Comparison of ENCODE assay signal across 8 mouse cellular contexts in genomic region chr6:125377582-125378451, GRCm38 (mm10). TPM values are rescaled to one million over a fixed set of nuclear protein-coding genes. Genes with fewer than 3 reads are reported as not detected.
DNase-seq lines count a peak whose midpoint lies in the region; ATAC-seq lines count a peak whose summit lies in the region.

No protein-coding gene starts in this region.

- ATAC-seq in midbrain, embryonic 16.5 days, result no peak
- 0 out of 2 replicates have a peak, but pooled peaks have one; percentile 11 for ATAC-seq in heart, embryonic 14.5 days (ENCODE audit: insufficient number of reproducible peaks, insufficient read depth, low FRiP score, low read depth)
- ATAC-seq in midbrain, embryonic 15.5 days (replicated peaks), result 0 out of 2 replicates have a peak, but pooled peaks have one; percentile 30
- ATAC-seq in erythroblast, adult 5-6 weeks (replicated peaks; ENCODE audit: low FRiP score, poor library complexity, severe bottlenecking), result no peak

- H3K36me3 ChIP-seq in midbrain, embryonic 10.5 days, result no peaks in the 10 kb centered on the region
- H3K36me3 ChIP-seq in midbrain, embryonic 16.5 days (ENCODE audit: control insufficient read depth, insufficient read depth, low read length), result no peaks in the 10 kb centered on the region
- no peaks in the 10 kb centered on the region for H3K36me3 ChIP-seq in heart, embryonic 14.5 days (ENCODE audit: control insufficient read depth, insufficient read depth, low read length)
- no peaks in the 10 kb centered on the region for H3K36me3 ChIP-seq in limb, embryonic 10.5 days
- H3K36me3 ChIP-seq in midbrain, embryonic 15.5 days (replicated peaks), result no peaks in the 10 kb centered on the region

- H3K4me1 ChIP-seq in midbrain, embryonic 10.5 days, result peaks cover 37% of the 10 kb centered on the region
- peaks cover 10% of the 10 kb centered on the region for H3K4me1 ChIP-seq in midbrain, embryonic 16.5 days (ENCODE audit: control insufficient read depth, insufficient read depth, low read length)
- peaks cover 16 to 18% of the 10 kb centered on the region in 2 experiments for H3K4me1 ChIP-seq in heart, embryonic 14.5 days (ENCODE audit: control insufficient read depth in 2 of 2, insufficient read depth in 2 of 2, low read length in 2 of 2)
- peaks cover 32% of the 10 kb centered on the region for H3K4me1 ChIP-seq in limb, embryonic 10.5 days
- peaks cover 18% of the 10 kb centered on the region for H3K4me1 ChIP-seq in midbrain, embryonic 15.5 days

- no peak overlapping the region for H3K4me2 ChIP-seq in midbrain, embryonic 16.5 days (ENCODE audit: low read length)
- H3K4me2 ChIP-seq in heart, embryonic 14.5 days (ENCODE audit: low read length), result no peak overlapping the region; the same call in 1 of the 2 replicates
- no peak overlapping the region for H3K4me2 ChIP-seq in midbrain, embryonic 15.5 days

- peak; percentile 45 for DNase-seq in midbrain, embryonic 10.5 days (ENCODE audit: low spot score)
- peak; percentile 65 for DNase-seq in c-Kit-positive CD71-negative TER-119-negative erythroid progenitor cells, embryonic 14.5 days (ENCODE audit: low read depth)
- no peak for DNase-seq in limb, embryonic 10.5 days (ENCODE audit: low spot score)
- DNase-seq in cerebellum, adult 18-20 months, result no peak

- no peaks in the 10 kb centered on the region for H3K9me3 ChIP-seq in midbrain, embryonic 10.5 days (replicated peaks)
- no peaks in the 10 kb centered on the region for H3K9me3 ChIP-seq in midbrain, embryonic 16.5 days (replicated peaks; ENCODE audit: control insufficient read depth, low read length, poor library complexity, severe bottlenecking)
- no peaks in the 10 kb centered on the region for H3K9me3 ChIP-seq in heart, embryonic 14.5 days (ENCODE audit: control insufficient read depth, low read length)
- no peaks in the 10 kb centered on the region for H3K9me3 ChIP-seq in limb, embryonic 10.5 days (replicated peaks)
- H3K9me3 ChIP-seq in midbrain, embryonic 15.5 days, result no peaks in the 10 kb centered on the region

- H3K27ac ChIP-seq in midbrain, embryonic 10.5 days (replicated peaks), result peak overlapping the region; percentile 23; the same call in 1 of the 2 replicates
- H3K27ac ChIP-seq in midbrain, embryonic 16.5 days (ENCODE audit: low read length), result no peak overlapping the region
- no peak overlapping the region for H3K27ac ChIP-seq in heart, embryonic 14.5 days (replicated peaks in 1 of 2; ENCODE audit: control insufficient read depth in 1 of 2, insufficient read depth in 1 of 2, low read depth in 2 of 2, low read length in 2 of 2)
- peak overlapping the region; percentile 12; the same call in 1 of the 2 replicates for H3K27ac ChIP-seq in limb, embryonic 10.5 days
- no peak overlapping the region for H3K27ac ChIP-seq in midbrain, embryonic 15.5 days

- H3K27me3 ChIP-seq in midbrain, embryonic 10.5 days (ENCODE audit: low read depth, poor library complexity, severe bottlenecking), result peaks cover 88% of the 10 kb centered on the region
- H3K27me3 ChIP-seq in midbrain, embryonic 16.5 days (ENCODE audit: control insufficient read depth, insufficient read depth, low read depth, low read length), result peaks cover 42% of the 10 kb centered on the region
- peaks cover 70% of the 10 kb centered on the region for H3K27me3 ChIP-seq in heart, embryonic 14.5 days (ENCODE audit: control insufficient read depth, insufficient read depth, low read length)
- H3K27me3 ChIP-seq in limb, embryonic 10.5 days (ENCODE audit: low read depth, poor library complexity, severe bottlenecking), result peaks cover 80% of the 10 kb centered on the region
- H3K27me3 ChIP-seq in midbrain, embryonic 15.5 days (replicated peaks), result peaks cover 52% of the 10 kb centered on the region

- H3K4me3 ChIP-seq in midbrain, embryonic 10.5 days, result peak overlapping the region; percentile 35
- H3K4me3 ChIP-seq in midbrain, embryonic 16.5 days (ENCODE audit: low read depth, low read length), result no peak overlapping the region
- H3K4me3 ChIP-seq in heart, embryonic 14.5 days (ENCODE audit: control insufficient read depth in 1 of 2, insufficient read depth in 1 of 2, low read depth in 1 of 2, low read length in 2 of 2), result no peak overlapping the region
- no peak overlapping the region for H3K4me3 ChIP-seq in limb, embryonic 10.5 days
- H3K4me3 ChIP-seq in midbrain, embryonic 15.5 days, result no peak overlapping the region

- 37% methylated on average over 16 of the region's 16 CpGs for WGBS in midbrain, embryonic 10.5 days
- WGBS in midbrain, embryonic 16.5 days, result 35% methylated on average over 16 of the region's 16 CpGs
- 35% methylated on average over 16 of the region's 16 CpGs for WGBS in heart, embryonic 14.5 days
- WGBS in limb, embryonic 10.5 days, result 35% methylated on average over 16 of the region's 16 CpGs
- 34% methylated on average over 16 of the region's 16 CpGs for WGBS in midbrain, embryonic 15.5 days

- no peak overlapping the region for H3K9ac ChIP-seq in midbrain, embryonic 16.5 days (ENCODE audit: low read depth, low read length)
- no peak overlapping the region for H3K9ac ChIP-seq in heart, embryonic 14.5 days (ENCODE audit: low read length)
- H3K9ac ChIP-seq in midbrain, embryonic 15.5 days, result no peak overlapping the region

RNA-seq across cellular contexts. Expression of gene Plekhg6, which starts 2.8 kb away (rescaled TPM):
- polyA plus RNA-seq in midbrain, embryonic 10.5 days (2016; fragmentation: Nextera tagmentation; extraction: Ambion mirVana), result 0.12 and 0.15 TPM in 2 replicates
- polyA plus RNA-seq in midbrain, embryonic 16.5 days (2015; fragmentation: Nextera tagmentation; extraction: Ambion mirVana), result 0.20 and 0.44 TPM in 2 replicates
- 0.05 TPM in 1 of 2 replicates, not detected in the other for polyA plus RNA-seq in heart, embryonic 14.5 days (2014; fragmentation: Nextera tagmentation; extraction: Ambion mirVana)
- polyA plus RNA-seq in limb, embryonic 10.5 days (2016; fragmentation: Nextera tagmentation; extraction: Ambion mirVana), result 0.26 and 0.33 TPM in 2 replicates
- polyA plus RNA-seq in midbrain, embryonic 15.5 days (2015; fragmentation: Nextera tagmentation; extraction: Ambion mirVana), result 0.23 and 0.32 TPM in 2 replicates
- not detected in 2 replicates for total RNA-seq in erythroblast, adult 5-6 weeks (2015; ENCODE audit: low replicate concordance)
- not detected in 2 replicates for total RNA-seq in erythroblast, adult 5-6 weeks (2017; ENCODE audit: low replicate concordance)

RNA-seq across cellular contexts. Expression of gene Tnfrsf1a, which starts 28.7 kb away (rescaled TPM):
- polyA plus RNA-seq in midbrain, embryonic 10.5 days (2016; fragmentation: Nextera tagmentation; extraction: Ambion mirVana), result 21.7 and 24.5 TPM in 2 replicates
- 11.0 and 11.2 TPM in 2 replicates for polyA plus RNA-seq in midbrain, embryonic 16.5 days (2015; fragmentation: Nextera tagmentation; extraction: Ambion mirVana)
- polyA plus RNA-seq in heart, embryonic 14.5 days (2014; fragmentation: Nextera tagmentation; extraction: Ambion mirVana), result 41.4 and 43.5 TPM in 2 replicates
- 41.8 and 43.6 TPM in 2 replicates for polyA plus RNA-seq in limb, embryonic 10.5 days (2016; fragmentation: Nextera tagmentation; extraction: Ambion mirVana)
- 11.6 and 14.6 TPM in 2 replicates for polyA plus RNA-seq in midbrain, embryonic 15.5 days (2015; fragmentation: Nextera tagmentation; extraction: Ambion mirVana)
- total RNA-seq in erythroblast, adult 5-6 weeks (2015; ENCODE audit: low replicate concordance), result 18.8 and 24.8 TPM in 2 replicates
- total RNA-seq in erythroblast, adult 5-6 weeks (2017; ENCODE audit: low replicate concordance), result 7.2 and 13.8 TPM in 2 replicates

RNA-seq across cellular contexts. Expression of gene Scnn1a, which starts 57.4 kb away (rescaled TPM):
- polyA plus RNA-seq in midbrain, embryonic 10.5 days (2016; fragmentation: Nextera tagmentation; extraction: Ambion mirVana), result 0.25 and 0.48 TPM in 2 replicates
- 0.67 and 1.1 TPM in 2 replicates for polyA plus RNA-seq in midbrain, embryonic 16.5 days (2015; fragmentation: Nextera tagmentation; extraction: Ambion mirVana)
- 0.65 and 1.00 TPM in 2 replicates for polyA plus RNA-seq in heart, embryonic 14.5 days (2014; fragmentation: Nextera tagmentation; extraction: Ambion mirVana)
- polyA plus RNA-seq in limb, embryonic 10.5 days (2016; fragmentation: Nextera tagmentation; extraction: Ambion mirVana), result 1.0 and 1.6 TPM in 2 replicates
- polyA plus RNA-seq in midbrain, embryonic 15.5 days (2015; fragmentation: Nextera tagmentation; extraction: Ambion mirVana), result 0.70 and 0.72 TPM in 2 replicates
- total RNA-seq in erythroblast, adult 5-6 weeks (2015; ENCODE audit: low replicate concordance), result 4.6 and 7.9 TPM in 2 replicates
- total RNA-seq in erythroblast, adult 5-6 weeks (2017; ENCODE audit: low replicate concordance), result not detected in 2 replicates

Comparison
In these comparisons a context has a peak if more than half of its experiments do, and no peak if none do; other contexts are left out.
1. H3K27ac ChIP-seq: peak in midbrain, embryonic 10.5 days (single experiment) and limb, embryonic 10.5 days (single experiment); none in midbrain, embryonic 16.5 days (single experiment), heart, embryonic 14.5 days (0 of 2) and midbrain, embryonic 15.5 days (single experiment).
2. ATAC-seq: peak in heart, embryonic 14.5 days (single experiment) and midbrain, embryonic 15.5 days (single experiment); none in midbrain, embryonic 16.5 days (single experiment) and erythroblast, adult 5-6 weeks (single experiment).
3. DNase-seq: peak in midbrain, embryonic 10.5 days (single experiment) and c-Kit-positive CD71-negative TER-119-negative erythroid progenitor cells, embryonic 14.5 days (single experiment); none in limb, embryonic 10.5 days (single experiment) and cerebellum, adult 18-20 months (0 of 2).